Mouse (Mus musculus) MEL (cell line): ENCODE measurements around the gene Triobp. TPM values are rescaled to one million over a fixed set of nuclear protein-coding genes. Genes with fewer than 3 reads are reported as not detected.

Experiments used
- DNase-seq: peaks from one replicate; pipeline ENCODE4 v3.0.0; 2011; ENCODE audit warnings: low read depth, low spot score
- H3K27ac ChIP-seq: 2 replicates; pipeline ENCODE4 v1.5.1; 2012; ENCODE audit warnings: low read depth, mild to moderate bottlenecking, control low read depth, low read length, moderate library complexity; ENCODE audit not compliant: control insufficient read depth
- H3K27me3 ChIP-seq, 2 experiments: fragments of 150-350 bp in 1 of 2; sonication (generic) in 1 of 2; 2 replicates each; pipeline ENCODE4 v1.6.1; 2012; ENCODE audit warnings: low read length in 2 of 2, mild to moderate bottlenecking in 2 of 2, improper control_type of control experiment in 1 of 2, moderate library complexity in 1 of 2; ENCODE audit not compliant: insufficient read depth in 2 of 2, control insufficient read depth in 1 of 2
- H3K36me3 ChIP-seq, 2 experiments: 2 replicates each; pipeline ENCODE4 v1.6.1; 2012 to 2014; ENCODE audit warnings: low read length in 2 of 2, improper control_type of control experiment in 1 of 2, inconsistent platforms in 1 of 2, mild to moderate bottlenecking in 1 of 2; ENCODE audit not compliant: insufficient read depth in 2 of 2, control insufficient read depth in 1 of 2
- H3K4me1 ChIP-seq, 2 experiments: fragments of 150-350 bp in 1 of 2; sonication (generic) in 1 of 2; 2 replicates each; pipeline ENCODE4 v1.6.1; 2012; ENCODE audit warnings: low read length in 2 of 2, improper control_type of control experiment in 1 of 2, mild to moderate bottlenecking in 1 of 2; ENCODE audit not compliant: insufficient read depth in 2 of 2, control insufficient read depth in 1 of 2
- H3K4me3 ChIP-seq, 2 experiments: fragments of 150-350 bp in 1 of 2; sonication (generic) in 1 of 2; 2 replicates each; pipeline ENCODE4 v1.5.1; 2012; ENCODE audit warnings: low read depth in 2 of 2, low read length in 2 of 2, mild to moderate bottlenecking in 2 of 2, moderate library complexity in 2 of 2, control low read depth in 1 of 2, improper control_type of control experiment in 1 of 2; ENCODE audit not compliant: control insufficient read depth in 1 of 2, insufficient read depth in 1 of 2
- H3K79me2 ChIP-seq: 2 replicates; pipeline ENCODE4 v1.6.1; 2012; ENCODE audit warnings: mild to moderate bottlenecking, low read length, moderate library complexity; ENCODE audit not compliant: control insufficient read depth, poor library complexity, insufficient read depth
- H3K9ac ChIP-seq: 2 replicates; pipeline ENCODE4 v1.6.1; 2012; ENCODE audit warnings: low read depth, mild to moderate bottlenecking, control low read depth, low read length, moderate library complexity; ENCODE audit not compliant: control insufficient read depth, poor library complexity, severe bottlenecking
- H3K9me3 ChIP-seq: fragments of 150-350 bp; sonication (generic); replicated peaks from 2 replicates; pipeline ENCODE4 v1.6.1; 2012; ENCODE audit warnings: mild to moderate bottlenecking, low read length, improper control_type of control experiment, moderate library complexity; ENCODE audit not compliant: insufficient read depth
- BHLHE40 ChIP-seq: IDR thresholded peaks from 2 replicates; pipeline ENCODE4 v1.6.1; 2012; ENCODE audit warnings: low read depth, mild to moderate bottlenecking, inconsistent platforms, low read length, improper control_type of control experiment, borderline replicate concordance
- CHD2 ChIP-seq: IDR thresholded peaks from 2 replicates; pipeline ENCODE4 v1.6.1; 2011; ENCODE audit warnings: low read length, improper control_type of control experiment
- E2F4 ChIP-seq: IDR thresholded peaks from 2 replicates; pipeline ENCODE4 v1.6.1; 2011; ENCODE audit warnings: low read depth, low read length, improper control_type of control experiment, borderline replicate concordance
- ELF1 ChIP-seq: IDR thresholded peaks from 2 replicates; pipeline ENCODE4 v1.6.1; 2014; ENCODE audit warnings: low read depth, mild to moderate bottlenecking, inconsistent platforms, low read length, improper control_type of control experiment, moderate library complexity
- ETS1 ChIP-seq: IDR thresholded peaks from 2 replicates; pipeline ENCODE4 v1.6.1; 2012; ENCODE audit warnings: low read depth, mild to moderate bottlenecking, inconsistent platforms, low read length, improper control_type of control experiment, moderate library complexity
- GATA1 ChIP-seq: IDR thresholded peaks from 2 replicates; pipeline ENCODE4 v1.6.1; 2011; ENCODE audit warnings: low read depth, low read length, improper control_type of control experiment
- MAFK ChIP-seq: IDR thresholded peaks from 2 replicates; pipeline ENCODE4 v1.6.1; 2011; ENCODE audit warnings: low read depth, mild to moderate bottlenecking, low read length, improper control_type of control experiment, borderline replicate concordance
- MAX ChIP-seq: IDR thresholded peaks from 2 replicates; pipeline ENCODE4 v1.6.1; 2011; ENCODE audit warnings: low read length, improper control_type of control experiment
- MXI1 ChIP-seq: IDR thresholded peaks from 2 replicates; pipeline ENCODE4 v1.6.1; 2011; ENCODE audit warnings: mild to moderate bottlenecking, low read depth, low read length, improper control_type of control experiment
- POLR2A ChIP-seq, 2 experiments: IDR thresholded peaks; 2 replicates each; pipeline ENCODE4 v1.6.1; 2011 to 2012; ENCODE audit warnings: low read length in 2 of 2, mild to moderate bottlenecking in 2 of 2, control low read depth in 1 of 2, improper control_type of control experiment in 1 of 2, low read depth in 1 of 2, moderate library complexity in 1 of 2; ENCODE audit not compliant: control insufficient read depth in 1 of 2, insufficient read depth in 1 of 2, poor library complexity in 1 of 2
- POLR2AphosphoS2 ChIP-seq: IDR thresholded peaks from 2 replicates; pipeline ENCODE4 v1.6.1; 2011; ENCODE audit warnings: low read length, improper control_type of control experiment
- RAD21 ChIP-seq: IDR thresholded peaks from 2 replicates; pipeline ENCODE4 v1.6.1; 2011; ENCODE audit warnings: mild to moderate bottlenecking, low read depth, low read length, improper control_type of control experiment
- RCOR1 ChIP-seq: IDR thresholded peaks from 2 replicates; pipeline ENCODE4 v1.6.1; 2012; ENCODE audit warnings: low read depth, mild to moderate bottlenecking, inconsistent platforms, low read length, improper control_type of control experiment
- SMC3 ChIP-seq: IDR thresholded peaks from 2 replicates; pipeline ENCODE4 v1.6.1; 2011; ENCODE audit warnings: low read depth, low read length, improper control_type of control experiment
- TAL1 ChIP-seq: IDR thresholded peaks from 2 replicates; pipeline ENCODE4 v1.6.1; 2012; ENCODE audit warnings: mild to moderate bottlenecking, inconsistent platforms, low read length, moderate library complexity, mixed read lengths
- TBP ChIP-seq: IDR thresholded peaks from 2 replicates; pipeline ENCODE4 v1.8.0; 2011; ENCODE audit warnings: low read depth, low read length, improper control_type of control experiment
- TCF12 ChIP-seq: IDR thresholded peaks from 2 replicates; pipeline ENCODE4 v1.6.1; 2014; ENCODE audit warnings: low read depth, mild to moderate bottlenecking, inconsistent platforms, low read length, improper control_type of control experiment, moderate library complexity
- USF2 ChIP-seq, 2 experiments: IDR thresholded peaks; 2 replicates each; pipeline ENCODE4 v1.6.1; 2011 to 2012; ENCODE audit warnings: improper control_type of control experiment in 2 of 2, low read length in 2 of 2, borderline replicate concordance in 1 of 2, inconsistent platforms in 1 of 2, low read depth in 1 of 2, mild to moderate bottlenecking in 1 of 2; ENCODE audit not compliant: insufficient read depth in 1 of 2
- ZC3H11A ChIP-seq: IDR thresholded peaks from 2 replicates; pipeline ENCODE4 v1.6.1; 2012; ENCODE audit warnings: low read depth, mild to moderate bottlenecking, inconsistent platforms, low read length, improper control_type of control experiment
- ZKSCAN1 ChIP-seq: IDR thresholded peaks from 2 replicates; pipeline ENCODE4 v1.6.1; 2012; ENCODE audit warnings: low read depth, mild to moderate bottlenecking, inconsistent platforms, low read length, improper control_type of control experiment, moderate library complexity
- ZMIZ1 ChIP-seq: IDR thresholded peaks from 2 replicates; pipeline ENCODE4 v1.6.1; 2012; ENCODE audit warnings: low read depth, mild to moderate bottlenecking, inconsistent platforms, low read length, improper control_type of control experiment, moderate library complexity
- polyA plus RNA-seq, 2 experiments: library from polyadenylated mRNA; stranded (reverse) in 1 of 2; unstranded in 1 of 2; fragments of >175 nt in 1 of 2; fragments of >200 nt in 1 of 2; gene quantifications; 2 replicates each; pipeline versions ENCODE4 v1.2.1 to v1.2.4; 2012; ENCODE audit warnings: low replicate concordance in 2 of 2, low read depth in 1 of 2; ENCODE audit not compliant: insufficient read length in 2 of 2, insufficient read depth in 1 of 2, missing spikeins in 1 of 2
- total RNA-seq: library from RNA; depleted of rRNA; stranded (reverse); fragments of 300-350 nt; gene quantifications from 2 replicates; pipeline ENCODE4 v1.2.3, GENCODE M21; 2012; rRNA removed

Triobp gene
- total and polyA plus RNA-seq, 3 experiments, result 18.4 to 31.3 TPM; not detected in 1

DNA sequence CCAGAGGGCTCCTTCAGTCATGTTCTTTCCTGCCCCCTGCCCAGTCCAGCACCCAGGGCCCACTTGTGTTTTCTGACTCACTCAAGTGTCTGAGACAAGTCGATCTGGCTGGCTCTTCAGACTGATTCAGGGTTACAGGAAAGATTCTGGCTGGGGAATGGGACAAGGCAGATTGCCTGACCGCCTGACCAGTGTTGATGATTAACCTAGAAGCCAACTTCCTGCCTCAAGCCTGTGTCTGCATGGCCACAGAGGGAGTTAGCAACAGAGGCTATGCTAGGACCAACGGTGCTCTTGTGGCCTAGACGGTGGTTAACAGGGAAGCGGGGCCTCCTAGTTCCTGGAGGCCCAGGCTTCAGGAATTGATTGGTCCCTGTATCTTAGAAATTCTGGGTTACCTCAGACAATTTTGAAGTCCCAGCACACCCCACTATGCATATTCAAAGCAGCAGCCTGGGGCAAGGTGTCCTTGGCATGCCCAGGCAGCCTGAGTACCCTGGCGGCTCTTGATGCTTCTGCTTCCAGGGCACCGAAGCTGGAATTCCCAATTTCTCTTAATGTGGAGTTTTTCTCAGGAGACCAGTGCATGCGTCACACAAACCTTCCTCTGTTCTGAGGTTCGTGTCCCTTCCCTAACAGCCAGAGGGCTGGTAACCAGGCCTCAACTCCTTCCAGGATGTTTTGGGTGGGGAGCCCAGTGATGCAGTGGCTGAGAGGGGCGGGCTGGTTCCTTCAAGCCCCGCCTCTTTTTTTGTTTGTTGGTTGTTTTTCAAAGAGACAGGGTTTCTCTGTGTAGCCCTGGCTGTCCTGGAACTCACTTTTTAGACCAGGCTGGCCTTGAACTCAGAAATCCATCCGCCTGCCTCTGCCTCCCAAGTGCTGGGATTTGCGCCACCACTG is 104.2 kb downstream of the Triobp start:
- Histone ChIP-seq H3K9ac (no peak overlapping the region), H3K9me3 (no peaks in the 10 kb centered on the region), H3K4me1 (no peaks in the 10 kb centered on the region), H3K79me2 (no peaks in the 10 kb centered on the region), H3K27ac (no peak overlapping the region), H3K27me3 (no peaks in the 10 kb centered on the region), H3K36me3 (peaks cover 0 to 3% of the 10 kb centered on the region in 2 experiments; a peak in 1 of 4 replicates), H3K4me3 (no peak overlapping the region)
- peak; percentile 32; the same call in 1 of the 2 replicates for TF ChIP-seq ZMIZ1
- peak; percentile 70 for TF ChIP-seq POLR2AphosphoS2
- no peak for TF ChIP-seq E2F4
- DNase-seq, result no peak

DNA sequence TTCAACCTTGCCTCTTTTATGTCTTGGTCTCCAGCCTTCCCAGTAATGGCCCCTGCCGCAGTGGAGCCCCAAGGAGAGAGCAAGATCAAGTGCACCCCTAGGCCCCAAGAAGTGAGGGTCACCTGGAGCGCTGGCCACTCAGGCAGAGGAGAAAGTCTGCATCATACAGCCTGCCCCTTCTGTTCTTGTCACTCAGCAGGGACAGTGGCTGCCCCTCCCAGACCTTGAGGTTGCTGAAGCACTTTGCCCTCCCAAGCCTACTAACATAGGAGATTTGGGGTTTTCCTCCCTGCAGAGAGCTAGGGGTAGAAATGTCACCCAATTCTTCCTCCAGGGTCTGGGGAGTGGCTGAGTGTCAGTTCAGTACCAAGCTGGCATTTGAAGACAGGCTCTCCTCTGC is 104.8 kb downstream of the Triobp start:
- no peak overlapping the region for H3K27ac ChIP-seq
- no peaks in the 10 kb centered on the region for H3K9me3 ChIP-seq
- peaks cover 0 to 3% of the 10 kb centered on the region in 2 experiments; a peak in 1 of 4 replicates for H3K36me3 ChIP-seq
- no peak overlapping the region for H3K4me3 ChIP-seq
- H3K4me1 ChIP-seq, result no peaks in the 10 kb centered on the region
- no peaks in the 10 kb centered on the region for H3K79me2 ChIP-seq
- no peak for TF ChIP-seq TAL1
- TF ChIP-seq MXI1, result no peak
- TF ChIP-seq USF2 (IDR thresholded peaks at IDR 0.05; ENCODE audit: borderline replicate concordance in 1 of 2, insufficient read depth in 1 of 2, low read depth in 1 of 2, low read length in 2 of 2), result no peak
- no peak for TF ChIP-seq TBP
- TF ChIP-seq SMC3, result no peak
- no peak for TF ChIP-seq ELF1
- TF ChIP-seq CHD2, result no peak
- TF ChIP-seq GATA1, result no peak
- no peak for TF ChIP-seq POLR2AphosphoS2
- no peak for TF ChIP-seq RAD21
- TF ChIP-seq MAX, result no peak
- no peak for TF ChIP-seq MAFK
- no peak for TF ChIP-seq POLR2A (IDR thresholded peaks at IDR 0.05; ENCODE audit: control insufficient read depth in 1 of 2, insufficient read depth in 1 of 2, low read depth in 1 of 2, low read length in 2 of 2, poor library complexity in 1 of 2)
- TF ChIP-seq BHLHE40, result no peak
- TF ChIP-seq ZC3H11A, result no peak
- TF ChIP-seq RCOR1, result no peak
- no peak for TF ChIP-seq TCF12
- no peak for TF ChIP-seq ZKSCAN1
- no peak for TF ChIP-seq ETS1
- no peak for DNase-seq
- no peak overlapping the region for H3K9ac ChIP-seq
- no peaks in the 10 kb centered on the region for H3K27me3 ChIP-seq

Other genes with a start within 250 kb of the Triobp start
- gene Elfn2, start 229.0 kb upstream of the Triobp start, total RNA-seq, result 0.04 and 0.49 TPM in 2 replicates
- gene Elfn2, start 229.0 kb upstream of the Triobp start, polyA plus RNA-seq, result under 1 TPM in 1 of 2 experiments, not detected in 1; 0.15 TPM
- gene Mfng, start 174.2 kb upstream of the Triobp start, total RNA-seq, result 11.5 and 17.8 TPM in 2 replicates
- 10 to 100 TPM in 1 of 2 experiments, not detected in 1; 27.1 TPM for gene Mfng, start 174.2 kb upstream of the Triobp start, polyA plus RNA-seq
- not detected in 2 replicates for gene Card10, start 144.7 kb upstream of the Triobp start, total RNA-seq
- not detected for gene Card10, start 144.7 kb upstream of the Triobp start, polyA plus RNA-seq
- 0.04 TPM in 1 of 2 replicates, not detected in the other for gene Cdc42ep1, start 105.1 kb upstream of the Triobp start, total RNA-seq
- gene Cdc42ep1, start 105.1 kb upstream of the Triobp start, polyA plus RNA-seq, result 1 to 10 TPM in 1 of 2 experiments, not detected in 1; 1.7 TPM
- gene Lgals2, start 92.2 kb upstream of the Triobp start, total RNA-seq, result not detected in 2 replicates
- gene Lgals2, start 92.2 kb upstream of the Triobp start, polyA plus RNA-seq, result not detected
- 16.1 and 18.2 TPM in 2 replicates for gene Gga1, start 70.5 kb upstream of the Triobp start, total RNA-seq
- gene Gga1, start 70.5 kb upstream of the Triobp start, polyA plus RNA-seq, result 10 to 100 TPM in 1 of 2 experiments, not detected in 1; 48.1 TPM
- 0.27 TPM in 1 of 2 replicates, not detected in the other for gene Gm49510, start 48.1 kb upstream of the Triobp start, total RNA-seq
- under 1 TPM in 1 of 2 experiments, not detected in 1; 0.17 TPM for gene Gm49510, start 48.1 kb upstream of the Triobp start, polyA plus RNA-seq
- gene Sh3bp1, start 48.0 kb upstream of the Triobp start, total RNA-seq, result 17.1 and 21.0 TPM in 2 replicates
- gene Sh3bp1, start 48.0 kb upstream of the Triobp start, polyA plus RNA-seq, result 10 to 100 TPM in 1 of 2 experiments, not detected in 1; 80.2 TPM
- 16.7 and 21.5 TPM in 2 replicates for gene Pdxp, start 33.8 kb upstream of the Triobp start, total RNA-seq
- 10 to 100 TPM in 1 of 2 experiments, not detected in 1; 25.4 TPM for gene Pdxp, start 33.8 kb upstream of the Triobp start, polyA plus RNA-seq
- gene Lgals1, start 21.0 kb upstream of the Triobp start, total RNA-seq, result 974 and 1,054 TPM in 2 replicates
- gene Lgals1, start 21.0 kb upstream of the Triobp start, polyA plus RNA-seq, result 1,000 to 10,000 TPM in 1 of 2 experiments, 100 to 1,000 TPM in 1; 646 to 1,010 TPM
- 39.0 and 40.8 TPM in 2 replicates for gene Nol12, start 12.8 kb upstream of the Triobp start, total RNA-seq
- gene Nol12, start 12.8 kb upstream of the Triobp start, polyA plus RNA-seq, result 100 to 1,000 TPM in 1 of 2 experiments, not detected in 1; 127 TPM
- gene H1f0, start 80.7 kb downstream of the Triobp start, total RNA-seq, result 28.2 and 33.5 TPM in 2 replicates
- 100 to 1,000 TPM in 1 of 2 experiments, 10 to 100 TPM in 1; 46.8 to 213 TPM for gene H1f0, start 80.7 kb downstream of the Triobp start, polyA plus RNA-seq
- gene Galr3, start 94.2 kb downstream of the Triobp start, total RNA-seq, result 2.5 and 2.6 TPM in 2 replicates
- 1 to 10 TPM in 1 of 2 experiments, not detected in 1; 4.5 TPM for gene Galr3, start 94.2 kb downstream of the Triobp start, polyA plus RNA-seq
- 42.3 and 43.4 TPM in 2 replicates for gene Ankrd54, start 115.2 kb downstream of the Triobp start, total RNA-seq
- 10 to 100 TPM in 1 of 2 experiments, not detected in 1; 62.2 TPM for gene Ankrd54, start 115.2 kb downstream of the Triobp start, polyA plus RNA-seq
- gene Eif3l, start 127.5 kb downstream of the Triobp start, total RNA-seq, result 394 and 395 TPM in 2 replicates
- 100 to 1,000 TPM; 301 to 442 TPM for gene Eif3l, start 127.5 kb downstream of the Triobp start, polyA plus RNA-seq
- gene Micall1, start 161.2 kb downstream of the Triobp start, total RNA-seq, result 4.1 and 4.8 TPM in 2 replicates
- 10 to 100 TPM in 1 of 2 experiments, not detected in 1; 13.5 TPM for gene Micall1, start 161.2 kb downstream of the Triobp start, polyA plus RNA-seq
- 362 and 423 TPM in 2 replicates for gene Polr2f, start 193.3 kb downstream of the Triobp start, total RNA-seq
- gene Polr2f, start 193.3 kb downstream of the Triobp start, polyA plus RNA-seq, result 100 to 1,000 TPM in 1 of 2 experiments, not detected in 1; 510 TPM
- gene 1700088E04Rik, start 193.5 kb downstream of the Triobp start, total RNA-seq, result 4.0 and 4.9 TPM in 2 replicates
- gene 1700088E04Rik, start 193.5 kb downstream of the Triobp start, polyA plus RNA-seq, result 1 to 10 TPM in 1 of 2 experiments, not detected in 1; 9.3 TPM
- gene Sox10, start 217.5 kb downstream of the Triobp start, total RNA-seq, result not detected in 2 replicates
- gene Sox10, start 217.5 kb downstream of the Triobp start, polyA plus RNA-seq, result not detected